8 mouse cellular contexts compared by ENCODE assay signal in genomic region chr4:45184521-45185330, GRCm38 (mm10). TPM values are rescaled to one million over a fixed set of nuclear protein-coding genes. Genes with fewer than 3 reads are reported as not detected.
DNase-seq lines count a peak whose midpoint lies in the region; ATAC-seq and TF ChIP-seq lines count a peak whose summit lies in the region.

Gene Frmpd1 (plus strand): TSS chr4:45184875.

- peak; percentile 79 for DNase-seq in adrenal gland, postnatal 10 days
- peak; percentile 64 for DNase-seq in gastrocnemius, postnatal 14 days
- peak; percentile 18 for DNase-seq in induced T-regulatory cell, adult 2 months (ENCODE audit: low read depth)
- peak; percentile 42 to 80 for DNase-seq in left cerebral cortex, postnatal 10 days (ENCODE audit: extremely low spot score in 1 of 2, low spot score in 2 of 2)
- peak; percentile 71 for DNase-seq in right cerebral cortex, postnatal 25 days

- peak within 1 kb of the TSS; percentile 14; the same call in 1 of the 2 replicates for H3K27ac ChIP-seq in cortical plate, adult 2 months (ENCODE audit: insufficient read depth, low read length)

- H3K4me3 ChIP-seq in cortical plate, adult 2 months (ENCODE audit: insufficient read depth, low read length) = peak within 1 kb of the TSS; percentile 54

- no peak for TF ChIP-seq CTCF in cortical plate, adult 2 months (IDR thresholded peaks at IDR 0.05; ENCODE audit: extremely low read depth, insufficient read depth, low read length)

- intact Hi-C loops in gastrocnemius, postnatal 14 days (cut with DNase I; ENCODE audit: low total_unique reads) = no loop called here
- intact Hi-C loops in left cerebral cortex, postnatal 10 days (cut with DNase I) = loop anchor here (5.0 kb wide), 2 partner anchors 68 to 88 kb away; no protein-coding TSS in a partner anchor

- no peaks in the 10 kb centered on the region for H3K4me1 ChIP-seq in cortical plate, adult 2 months (ENCODE audit: control insufficient read depth, insufficient read depth, low read length)

- TF ChIP-seq POLR2A in cortical plate, adult 2 months (IDR thresholded peaks at IDR 0.05; ENCODE audit: extremely low read depth, insufficient read depth, low read length) = no peak

- peak; percentile 27; the same call in 1 of the 2 replicates for ATAC-seq in megakaryocyte, adult 5-6 weeks (ENCODE audit: poor library complexity, severe bottlenecking)
- ATAC-seq in inflammation-experienced regulatory T-cells, adult 6 months = no peak

RNA-seq across cellular contexts. Expression of gene Frmpd1, which starts in this region (rescaled TPM):
- total RNA-seq in adrenal gland, postnatal 10 days (2021) = 1 to 10 TPM; 6.3 to 7.3 TPM
- 6.7 and 7.6 TPM in 2 replicates for polyA plus RNA-seq in cortical plate, adult 2 months (2012; rRNA removed)
- 1 to 10 TPM; 1.9 to 2.5 TPM for total RNA-seq in gastrocnemius, postnatal 14 days (2021)
- 10 to 100 TPM; 13.5 to 18.5 TPM for total RNA-seq in left cerebral cortex, postnatal 10 days (2021)
- not detected in 2 replicates for total RNA-seq in megakaryocyte, adult 5-6 weeks (2015)
- total RNA-seq in megakaryocyte, adult 5-6 weeks (2017) = not detected in 2 replicates
- polyA plus RNA-seq in inflammation-experienced regulatory T-cells, adult 6 months (2017; shearing (Covaris generic)) = not detected

Comparison
In these comparisons a context has a peak if more than half of its experiments do, and no peak if none do; other contexts are left out.
1. Peak in ATAC-seq in megakaryocyte, adult 5-6 weeks; RNA of the gene not detected or under 1 TPM.
2. DNase-seq: peak in every context shown above with its lines; median percentile 79 in adrenal gland, postnatal 10 days; 71 in right cerebral cortex, postnatal 25 days; 64 in gastrocnemius, postnatal 14 days; 61 in left cerebral cortex, postnatal 10 days; 18 in induced T-regulatory cell, adult 2 months.